Mouse (Mus musculus) heart, embryonic 12.5 days (tissue): Measurements from ENCODE around the gene Pamr1. TPM values are rescaled to one million over a fixed set of nuclear protein-coding genes. Genes with fewer than 3 reads are reported as not detected.

Source experiments
- ATAC-seq: fragments of 200-750 bp; cut with Nextera tagmentation; 2 replicates; pipeline ENCODE4 v1.8.0; 2017; ENCODE audit warnings: moderate TSS enrichment, moderate library complexity; ENCODE audit not compliant: insufficient number of reproducible peaks, low FRiP score
- H3K27ac ChIP-seq: fragments of 300-500 bp; sonication (generic); 2 replicates; pipeline ENCODE4 v1.5.1; 2016; ENCODE audit warnings: mild to moderate bottlenecking, moderate library complexity; ENCODE audit not compliant: poor library complexity, severe bottlenecking
- H3K27me3 ChIP-seq: fragments of 300-500 bp; sonication (generic); replicated peaks from 2 replicates; pipeline ENCODE4 v1.6.1; 2016; ENCODE audit warnings: mild to moderate bottlenecking, moderate library complexity
- H3K36me3 ChIP-seq: fragments of 300-500 bp; sonication (generic); 2 replicates; pipeline ENCODE4 v1.6.1; 2016; ENCODE audit warnings: mild to moderate bottlenecking, moderate library complexity
- H3K4me1 ChIP-seq: fragments of 300-500 bp; sonication (generic); replicated peaks from 2 replicates; pipeline ENCODE4 v1.6.1; 2016; ENCODE audit warnings: mild to moderate bottlenecking
- H3K4me2 ChIP-seq: fragments of 300-500 bp; sonication (generic); 2 replicates; pipeline ENCODE4 v1.6.1; 2016; ENCODE audit warnings: mild to moderate bottlenecking, moderate library complexity
- H3K4me3 ChIP-seq: fragments of 300-500 bp; sonication (generic); 2 replicates; pipeline ENCODE4 v1.5.1; 2016; ENCODE audit warnings: mild to moderate bottlenecking
- H3K9ac ChIP-seq: fragments of 300-500 bp; sonication (generic); 2 replicates; pipeline ENCODE4 v1.6.1; 2016; ENCODE audit warnings: mild to moderate bottlenecking, moderate library complexity
- H3K9me3 ChIP-seq: fragments of 300-500 bp; sonication (generic); replicated peaks from 2 replicates; pipeline ENCODE4 v1.6.1; 2016; ENCODE audit warnings: mild to moderate bottlenecking, moderate library complexity
- WGBS: fragments of 180-500 bp; shearing (Covaris S2); methylation state at CpG from one replicate; pipeline ENCODE4 v1.1.7; 2016; 5-methylcytosine and 5-hydroxymethylcytosine counted together
- polyA plus RNA-seq: library from polyadenylated mRNA; unstranded; fragments of >200 nt; fragmentation: Nextera tagmentation; extraction: Ambion mirVana; gene quantifications from 2 replicates; pipeline ENCODE4 v1.2.1, GENCODE M21; 2016

The Pamr1 gene
- polyA plus RNA-seq, 1 experiment from 2014 or later: 1.0 TPM

- no peak for ATAC-seq
Measured at GRCm38 (mm10) chr2:102663339-102663738, 113.5 kb downstream of the Pamr1 start.

GRCm38 (mm10) chr2:102663865-102664264, 114.1 kb downstream of the Pamr1 start:
- no peak for ATAC-seq
- H3K27ac ChIP-seq: no peak overlapping the region
- H3K36me3 ChIP-seq: no peaks in the 10 kb centered on the region
- no peaks in the 10 kb centered on the region for H3K9me3 ChIP-seq
- no peak overlapping the region for H3K4me2 ChIP-seq
- peaks cover 23% of the 10 kb centered on the region for H3K27me3 ChIP-seq
- 73% methylated on average over 3 of the region's 3 CpGs for WGBS
- H3K4me1 ChIP-seq: peaks cover 12% of the 10 kb centered on the region; the same call in 1 of the 2 replicates
- H3K9ac ChIP-seq: no peak overlapping the region
- no peak overlapping the region for H3K4me3 ChIP-seq

More at GRCm38 (mm10) chr2:102663339-102663738, 113.5 kb downstream of the Pamr1 start:
- Histone ChIP-seq H3K4me2 (no peak overlapping the region), H3K27ac (no peak overlapping the region), H3K4me1 (peaks cover 12% of the 10 kb centered on the region; the same call in 1 of the 2 replicates), H3K27me3 (peaks cover 25% of the 10 kb centered on the region), H3K9ac (no peak overlapping the region; the same call in 1 of the 2 replicates), H3K9me3 (no peaks in the 10 kb centered on the region), H3K4me3 (no peak overlapping the region), H3K36me3 (no peaks in the 10 kb centered on the region)
- 30% methylated on average over 6 of the region's 6 CpGs for WGBS

GRCm38 (mm10) chr2:102667981-102668380, 118.2 kb downstream of the Pamr1 start:
- no peak for ATAC-seq
- no peak overlapping the region for H3K27ac ChIP-seq
- no peak overlapping the region for H3K9ac ChIP-seq
- H3K27me3 ChIP-seq: no peaks in the 10 kb centered on the region
- H3K4me2 ChIP-seq: no peak overlapping the region
- no peak overlapping the region for H3K4me3 ChIP-seq
- no peaks in the 10 kb centered on the region for H3K36me3 ChIP-seq
- no peaks in the 10 kb centered on the region for H3K9me3 ChIP-seq
- WGBS: 55% methylated on average over 6 of the region's 6 CpGs
- H3K4me1 ChIP-seq: 0 out of 2 replicates have a peak, but pooled peaks cover 4% of the 10 kb centered on the region

- H3K4me2 ChIP-seq: no peak overlapping the region
- no peak overlapping the region for H3K9ac ChIP-seq
- H3K9me3 ChIP-seq: no peaks in the 10 kb centered on the region
- no peak overlapping the region for H3K27ac ChIP-seq
- no peaks in the 10 kb centered on the region for H3K27me3 ChIP-seq
- 27% methylated on average over 6 of the region's 6 CpGs for WGBS
- H3K4me3 ChIP-seq: no peak overlapping the region
- no peaks in the 10 kb centered on the region for H3K4me1 ChIP-seq
- ATAC-seq: no peak
- H3K36me3 ChIP-seq: no peaks in the 10 kb centered on the region
Measured at GRCm38 (mm10) chr2:102669580-102669979, 119.8 kb downstream of the Pamr1 start.

- 61% methylated on average over 2 of the region's 2 CpGs for WGBS
- no peak overlapping the region for H3K9ac ChIP-seq
- H3K27ac ChIP-seq: no peak overlapping the region
- no peak overlapping the region for H3K4me3 ChIP-seq
- H3K9me3 ChIP-seq: no peaks in the 10 kb centered on the region
- H3K4me2 ChIP-seq: no peak overlapping the region
- no peak for ATAC-seq
- H3K27me3 ChIP-seq: no peaks in the 10 kb centered on the region
- H3K4me1 ChIP-seq: no peaks in the 10 kb centered on the region
- no peaks in the 10 kb centered on the region for H3K36me3 ChIP-seq
Measured at GRCm38 (mm10) chr2:102674582-102674981, 124.8 kb downstream of the Pamr1 start.

- H3K36me3 ChIP-seq: no peaks in the 10 kb centered on the region
- H3K4me1 ChIP-seq: no peaks in the 10 kb centered on the region
- H3K4me2 ChIP-seq: no peak overlapping the region
- no peaks in the 10 kb centered on the region for H3K9me3 ChIP-seq
- H3K9ac ChIP-seq: no peak overlapping the region
- H3K27ac ChIP-seq: no peak overlapping the region
- no peak for ATAC-seq
- H3K27me3 ChIP-seq: no peaks in the 10 kb centered on the region
- no peak overlapping the region for H3K4me3 ChIP-seq
- 70% methylated on average over 6 of the region's 6 CpGs for WGBS
Measured at GRCm38 (mm10) chr2:102675275-102675674, 125.5 kb downstream of the Pamr1 start.

GRCm38 (mm10) chr2:102676716-102677312, 127.0 kb downstream of the Pamr1 start:
- Histone ChIP-seq H3K36me3 (no peaks in the 10 kb centered on the region), H3K4me2 (no peak overlapping the region), H3K27me3 (no peaks in the 10 kb centered on the region), H3K27ac (no peak overlapping the region), H3K4me3 (no peak overlapping the region), H3K9ac (no peak overlapping the region), H3K4me1 (no peaks in the 10 kb centered on the region), H3K9me3 (no peaks in the 10 kb centered on the region)
- WGBS: 88% methylated on average over 9 of the region's 9 CpGs
- ATAC-seq: no peak

GRCm38 (mm10) chr2:102677400-102677799, 127.6 kb downstream of the Pamr1 start:
- no peak overlapping the region for H3K4me2 ChIP-seq
- H3K36me3 ChIP-seq: no peaks in the 10 kb centered on the region
- H3K9ac ChIP-seq: no peak overlapping the region
- no peaks in the 10 kb centered on the region for H3K9me3 ChIP-seq
- H3K27ac ChIP-seq: no peak overlapping the region
- 73% methylated on average over 6 of the region's 6 CpGs for WGBS
- no peak for ATAC-seq
- no peaks in the 10 kb centered on the region for H3K4me1 ChIP-seq
- H3K4me3 ChIP-seq: no peak overlapping the region
- no peaks in the 10 kb centered on the region for H3K27me3 ChIP-seq

GRCm38 (mm10) chr2:102681351-102681750, 131.5 kb downstream of the Pamr1 start:
- 72% methylated on average over 7 of the region's 7 CpGs for WGBS

GRCm38 (mm10) chr2:102682168-102682567, 132.4 kb downstream of the Pamr1 start:
- Histone ChIP-seq H3K36me3 (no peaks in the 10 kb centered on the region), H3K4me1 (no peaks in the 10 kb centered on the region), H3K9me3 (no peaks in the 10 kb centered on the region), H3K4me3 (no peak overlapping the region), H3K9ac (no peak overlapping the region), H3K27me3 (no peaks in the 10 kb centered on the region), H3K27ac (no peak overlapping the region), H3K4me2 (no peak overlapping the region)
- ATAC-seq: no peak
- 41% methylated on average over 5 of the region's 5 CpGs for WGBS

More at GRCm38 (mm10) chr2:102681351-102681750, 131.5 kb downstream of the Pamr1 start:
- H3K27me3 ChIP-seq: no peaks in the 10 kb centered on the region
- H3K4me2 ChIP-seq: no peak overlapping the region
- no peak overlapping the region for H3K4me3 ChIP-seq
- H3K27ac ChIP-seq: no peak overlapping the region
- H3K9me3 ChIP-seq: no peaks in the 10 kb centered on the region
- no peak for ATAC-seq
- H3K9ac ChIP-seq: no peak overlapping the region
- H3K36me3 ChIP-seq: no peaks in the 10 kb centered on the region
- no peaks in the 10 kb centered on the region for H3K4me1 ChIP-seq

- no peaks in the 10 kb centered on the region for H3K36me3 ChIP-seq
- ATAC-seq: no peak
- H3K27ac ChIP-seq: no peak overlapping the region
- no peak overlapping the region for H3K4me2 ChIP-seq
- H3K27me3 ChIP-seq: no peaks in the 10 kb centered on the region
- no peak overlapping the region for H3K9ac ChIP-seq
- no peaks in the 10 kb centered on the region for H3K4me1 ChIP-seq
- H3K4me3 ChIP-seq: no peak overlapping the region
- no peaks in the 10 kb centered on the region for H3K9me3 ChIP-seq
- WGBS: 80% methylated on average over 7 of the region's 7 CpGs
Measured at GRCm38 (mm10) chr2:102685371-102686107, 135.7 kb downstream of the Pamr1 start.
